Mouse (Mus musculus) heart, postnatal 0 days (tissue): Measurements from ENCODE around the gene Cdc26.

ENCODE experiments used
- CTCF ChIP-seq: IDR thresholded peaks from 2 replicates; pipeline ENCODE4 v1.5.1; 2016; ENCODE audit warnings: antibody characterized with exemption, control low read depth, low read depth
- EP300 ChIP-seq: IDR thresholded peaks from 2 replicates; pipeline ENCODE4 v1.6.1; 2016; ENCODE audit warnings: antibody characterized with exemption, low read depth

DNA sequence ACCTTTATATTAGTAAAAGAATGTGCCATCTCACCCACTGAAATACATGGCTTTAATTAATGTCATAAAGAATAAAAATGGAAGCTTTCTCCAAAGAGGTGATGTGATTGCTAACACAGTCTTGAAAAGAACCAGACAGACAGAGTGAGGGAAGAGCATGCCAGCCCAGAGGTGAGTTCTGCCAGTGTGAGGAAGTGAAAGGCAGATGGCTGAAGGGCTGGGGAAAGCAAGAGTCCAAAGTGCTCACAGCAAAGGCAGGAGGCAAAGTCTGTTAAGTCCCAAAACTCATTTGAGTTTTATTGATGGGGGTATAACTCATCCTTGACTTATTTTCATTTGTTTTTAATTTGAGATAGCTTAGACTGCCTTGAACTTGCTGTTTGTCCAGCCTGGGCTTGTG lies 22.2 kb upstream of the Cdc26 start:
- no peak for TF ChIP-seq EP300
- TF ChIP-seq CTCF: no peak
